Mouse (Mus musculus): ENCODE results near the gene Olfr9. TPM values are rescaled to one million over a fixed set of nuclear protein-coding genes. Genes with fewer than 3 reads are reported as not detected.
"Not testable (repeated sequence)": the region's sequence is repeated elsewhere in the genome, so short reads cannot be mapped to it uniquely, and the experiment has no call there.

Olfr9 gene
- not detected in 2 replicates for polyA plus RNA-seq (2015; fragmentation: Nextera tagmentation; extraction: Ambion mirVana)

GRCm38 (mm10) chr10:128989131-128989530 lies at the start of gene Olfr9:
Gene Olfr9 (plus strand): TSS chr10:128989431.
- H3K27me3 ChIP-seq; H3K9ac ChIP-seq; H3K4me1 ChIP-seq; H3K9me3 ChIP-seq; H3K27ac ChIP-seq; ATAC-seq (ENCODE audit: insufficient number of reproducible peaks, insufficient read depth, low FRiP score, low TSS enrichment, low read depth); H3K36me3 ChIP-seq; H3K4me3 ChIP-seq; H3K4me2 ChIP-seq: not testable (repeated sequence)
- 60% methylated on average over 1 of the region's 1 CpGs for WGBS

GRCm38 (mm10) chr10:128940475-128941061 lies 48.7 kb upstream of the Olfr9 start:
- WGBS: 79% methylated on average over 10 of the region's 10 CpGs

GRCm38 (mm10) chr10:128945675-128946074 lies 43.6 kb upstream of the Olfr9 start:
- Histone ChIP-seq H3K36me3 (no peaks in the 10 kb centered on the region), H3K4me2 (no peak overlapping the region), H3K4me3 (no peak overlapping the region), H3K4me1 (no peaks in the 10 kb centered on the region), H3K9me3 (no peaks in the 10 kb centered on the region), H3K27ac (no peak overlapping the region), H3K9ac (no peak overlapping the region), H3K27me3 (no peaks in the 10 kb centered on the region)
- no peak for ATAC-seq (ENCODE audit: insufficient number of reproducible peaks, insufficient read depth, low FRiP score, low TSS enrichment, low read depth)
- WGBS: 18% methylated on average over 3 of the region's 3 CpGs

More at GRCm38 (mm10) chr10:128940475-128941061, 48.7 kb upstream of the Olfr9 start:
- no peak for ATAC-seq (ENCODE audit: insufficient number of reproducible peaks, insufficient read depth, low FRiP score, low TSS enrichment, low read depth)
- Histone ChIP-seq H3K4me3 (no peak overlapping the region), H3K27ac (no peak overlapping the region), H3K9ac (no peak overlapping the region), H3K4me2 (no peak overlapping the region), H3K36me3 (no peaks in the 10 kb centered on the region), H3K27me3 (peaks cover 20% of the 10 kb centered on the region), H3K9me3 (no peaks in the 10 kb centered on the region), H3K4me1 (no peaks in the 10 kb centered on the region)

- Histone ChIP-seq H3K9ac (no peak overlapping the region), H3K4me1 (no peaks in the 10 kb centered on the region), H3K27me3 (no peaks in the 10 kb centered on the region), H3K4me2 (no peak overlapping the region), H3K9me3 (no peaks in the 10 kb centered on the region), H3K4me3 (no peak overlapping the region), H3K27ac (no peak overlapping the region), H3K36me3 (no peaks in the 10 kb centered on the region)
- 90% methylated on average over 4 of the region's 4 CpGs for WGBS
- no peak for ATAC-seq (ENCODE audit: insufficient number of reproducible peaks, insufficient read depth, low FRiP score, low TSS enrichment, low read depth)
Observed at GRCm38 (mm10) chr10:128947496-128947895, 41.7 kb upstream of the Olfr9 start.

- H3K36me3 ChIP-seq: no peaks in the 10 kb centered on the region
Observed at GRCm38 (mm10) chr10:128950208-128950887, 38.9 kb upstream of the Olfr9 start.

GRCm38 (mm10) chr10:128958340-128958739 lies 30.9 kb upstream of the Olfr9 start:
- no peaks in the 10 kb centered on the region for H3K4me1 ChIP-seq
- H3K4me2 ChIP-seq: no peak overlapping the region
- no peak overlapping the region for H3K4me3 ChIP-seq
- no peaks in the 10 kb centered on the region for H3K9me3 ChIP-seq
- ATAC-seq (ENCODE audit: insufficient number of reproducible peaks, insufficient read depth, low FRiP score, low TSS enrichment, low read depth): no peak
- H3K9ac ChIP-seq: no peak overlapping the region
- H3K27me3 ChIP-seq: peaks cover 3% of the 10 kb centered on the region; the same call in 1 of the 2 replicates
- no peak overlapping the region for H3K27ac ChIP-seq
- no peaks in the 10 kb centered on the region for H3K36me3 ChIP-seq
- WGBS: 80% methylated on average over 10 of the region's 10 CpGs

More at GRCm38 (mm10) chr10:128950208-128950887, 38.9 kb upstream of the Olfr9 start:
- 69% methylated on average over 16 of the region's 16 CpGs for WGBS
- no peak for ATAC-seq (ENCODE audit: insufficient number of reproducible peaks, insufficient read depth, low FRiP score, low TSS enrichment, low read depth)
- Histone ChIP-seq H3K9me3 (no peaks in the 10 kb centered on the region), H3K4me1 (no peaks in the 10 kb centered on the region), H3K27me3 (no peaks in the 10 kb centered on the region), H3K4me2 (no peak overlapping the region), H3K9ac (no peak overlapping the region), H3K4me3 (no peak overlapping the region), H3K27ac (no peak overlapping the region)

- Histone ChIP-seq H3K27ac (no peak overlapping the region), H3K4me2 (no peak overlapping the region)
- ATAC-seq (ENCODE audit: insufficient number of reproducible peaks, insufficient read depth, low FRiP score, low TSS enrichment, low read depth): no peak
Observed at GRCm38 (mm10) chr10:128960142-128960541, 29.1 kb upstream of the Olfr9 start.

GRCm38 (mm10) chr10:128960590-128961584 lies 28.3 kb upstream of the Olfr9 start, which contains the start of gene Mettl7b:
Gene Mettl7b (minus strand): TSS chr10:128960988.
- no peak within 1 kb of the TSS for H3K4me3 ChIP-seq
- H3K9me3 ChIP-seq: no peaks in the 10 kb centered on the region
- ATAC-seq (ENCODE audit: insufficient number of reproducible peaks, insufficient read depth, low FRiP score, low TSS enrichment, low read depth): no peak
- H3K27ac ChIP-seq: no peak within 1 kb of the TSS
- H3K27me3 ChIP-seq: peaks cover 3% of the 10 kb centered on the region; the same call in 1 of the 2 replicates
- H3K4me1 ChIP-seq: no peaks in the 10 kb centered on the region
- WGBS: 78% methylated on average over 12 of the region's 12 CpGs
- no peak within 1 kb of the TSS for H3K9ac ChIP-seq
- no peaks in the 10 kb centered on the region for H3K36me3 ChIP-seq
- H3K4me2 ChIP-seq: no peak within 1 kb of the TSS

More at GRCm38 (mm10) chr10:128960142-128960541, 29.1 kb upstream of the Olfr9 start:
- H3K27me3 ChIP-seq: peaks cover 3% of the 10 kb centered on the region; the same call in 1 of the 2 replicates
- no peak overlapping the region for H3K4me3 ChIP-seq
- WGBS: 73% methylated on average over 4 of the region's 4 CpGs
- no peak overlapping the region for H3K9ac ChIP-seq
- H3K4me1 ChIP-seq: no peaks in the 10 kb centered on the region
- no peaks in the 10 kb centered on the region for H3K36me3 ChIP-seq
- H3K9me3 ChIP-seq: no peaks in the 10 kb centered on the region

- no peak overlapping the region for H3K4me3 ChIP-seq
- H3K9me3 ChIP-seq: no peaks in the 10 kb centered on the region
- 78% methylated on average over 2 of the region's 2 CpGs for WGBS
- ATAC-seq (ENCODE audit: insufficient number of reproducible peaks, insufficient read depth, low FRiP score, low TSS enrichment, low read depth): no peak
- H3K36me3 ChIP-seq: no peaks in the 10 kb centered on the region
- no peak overlapping the region for H3K4me2 ChIP-seq
- H3K4me1 ChIP-seq: no peaks in the 10 kb centered on the region
- H3K27ac ChIP-seq: no peak overlapping the region
- H3K9ac ChIP-seq: no peak overlapping the region
- H3K27me3 ChIP-seq: 0 out of 2 replicates have a peak, but pooled peaks cover 4% of the 10 kb centered on the region
Observed at GRCm38 (mm10) chr10:128964961-128965360, 24.3 kb upstream of the Olfr9 start.

GRCm38 (mm10) chr10:128965871-128966270 lies 23.4 kb upstream of the Olfr9 start:
- Histone ChIP-seq H3K36me3 (no peaks in the 10 kb centered on the region), H3K9me3 (no peaks in the 10 kb centered on the region), H3K4me1 (no peaks in the 10 kb centered on the region), H3K27me3 (0 out of 2 replicates have a peak, but pooled peaks cover 8% of the 10 kb centered on the region), H3K4me2 (no peak overlapping the region), H3K27ac (no peak overlapping the region), H3K4me3 (no peak overlapping the region), H3K9ac (no peak overlapping the region)
- WGBS: 60% methylated on average over 6 of the region's 6 CpGs
- no peak for ATAC-seq (ENCODE audit: insufficient number of reproducible peaks, insufficient read depth, low FRiP score, low TSS enrichment, low read depth)

GRCm38 (mm10) chr10:128968341-128968749 lies 20.9 kb upstream of the Olfr9 start:
- 0 out of 2 replicates have a peak, but pooled peaks cover 8% of the 10 kb centered on the region for H3K27me3 ChIP-seq
- 33% methylated on average over 1 of the region's 1 CpGs for WGBS
- no peak for ATAC-seq (ENCODE audit: insufficient number of reproducible peaks, insufficient read depth, low FRiP score, low TSS enrichment, low read depth)
- no peak overlapping the region for H3K4me2 ChIP-seq
- H3K9me3 ChIP-seq: no peaks in the 10 kb centered on the region
- no peaks in the 10 kb centered on the region for H3K36me3 ChIP-seq
- no peaks in the 10 kb centered on the region for H3K4me1 ChIP-seq
- no peak overlapping the region for H3K4me3 ChIP-seq
- H3K27ac ChIP-seq: no peak overlapping the region
- no peak overlapping the region for H3K9ac ChIP-seq

Measured in embryonic facial prominence, embryonic 13.5 days (tissue).